Mouse (Mus musculus): ENCODE results near the gene Mef2d. TPM values are rescaled to one million over a fixed set of nuclear protein-coding genes. Genes with fewer than 3 reads are reported as not detected.

Mef2d gene
- 16.4 and 24.1 TPM in 2 replicates for polyA plus RNA-seq (2015; fragmentation: Nextera tagmentation; extraction: Ambion mirVana)

DNA sequence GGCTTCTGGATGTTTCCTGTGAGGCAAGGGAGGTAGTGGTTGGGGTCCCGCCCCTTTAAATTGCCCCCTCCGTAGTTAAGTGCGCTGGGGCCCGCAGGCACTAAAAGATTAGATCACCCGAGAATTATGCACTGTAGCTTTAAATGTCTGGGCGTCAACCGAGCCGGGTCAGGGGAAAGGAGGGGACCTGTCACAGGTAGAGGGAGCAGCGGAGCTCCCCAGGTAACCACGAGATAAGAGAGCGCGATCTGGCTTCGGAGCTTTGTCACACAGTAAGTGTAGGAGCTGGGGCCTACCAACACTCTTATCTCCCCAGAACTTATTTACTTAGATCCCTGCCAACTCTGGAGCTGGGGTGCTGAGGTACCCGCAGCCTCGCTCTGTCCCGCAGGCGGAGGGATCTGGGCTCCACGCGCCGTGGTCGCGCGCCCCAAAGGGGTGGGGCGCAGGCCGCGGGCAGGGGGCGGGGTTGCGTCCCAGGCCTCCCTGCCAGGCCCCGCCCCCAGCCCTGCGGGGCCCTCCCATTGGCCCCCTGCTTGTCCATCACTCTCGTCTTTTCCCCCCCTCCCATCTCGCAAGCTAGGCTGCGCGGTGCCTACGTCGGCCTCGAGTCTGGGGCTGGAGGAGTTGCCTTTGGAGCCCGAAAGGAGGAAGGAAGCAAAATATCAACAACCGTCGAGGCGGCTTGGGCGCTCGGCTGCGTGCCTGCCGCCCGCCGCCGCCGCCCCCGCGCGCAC is at the start of gene Mef2d:
Gene Mef2d (plus strand): TSS at position 586 of the 737 bp plus-strand sequence.
- H3K4me1 ChIP-seq (ENCODE audit: control insufficient read depth, insufficient read depth, low read depth, low read length) = peaks cover 58% of the 10 kb centered on the region
- H3K27me3 ChIP-seq (replicated peaks; ENCODE audit: control insufficient read depth, insufficient read depth, low read length) = no peaks in the 10 kb centered on the region
- peak within 1 kb of the TSS; percentile 84 for H3K9ac ChIP-seq (ENCODE audit: low read depth, low read length)
- peak; percentile 89 for ATAC-seq
- H3K4me2 ChIP-seq (ENCODE audit: low read length) = peak within 1 kb of the TSS; percentile 91
- peak within 1 kb of the TSS; percentile 71 for H3K4me3 ChIP-seq (ENCODE audit: low read length)
- WGBS = under 1% methylated on average over 52 of the region's 52 CpGs
- no peaks in the 10 kb centered on the region for H3K36me3 ChIP-seq (ENCODE audit: control insufficient read depth, insufficient read depth, low read length)
- no peaks in the 10 kb centered on the region for H3K9me3 ChIP-seq (ENCODE audit: control insufficient read depth, low read length)
- peak within 1 kb of the TSS; percentile 93 for H3K27ac ChIP-seq (ENCODE audit: low read depth, low read length)

GRCm38 (mm10) chr3:88094126-88094525 is 48.0 kb upstream of the Mef2d start:
- Histone ChIP-seq H3K27me3 (replicated peaks; ENCODE audit: control insufficient read depth, insufficient read depth, low read length) (no peaks in the 10 kb centered on the region), H3K36me3 (ENCODE audit: control insufficient read depth, insufficient read depth, low read length) (no peaks in the 10 kb centered on the region), H3K9ac (ENCODE audit: low read depth, low read length) (no peak overlapping the region), H3K9me3 (ENCODE audit: control insufficient read depth, low read length) (no peaks in the 10 kb centered on the region), H3K4me2 (ENCODE audit: low read length) (no peak overlapping the region), H3K4me3 (ENCODE audit: low read length) (no peak overlapping the region), H3K27ac (ENCODE audit: low read depth, low read length) (no peak overlapping the region), H3K4me1 (ENCODE audit: control insufficient read depth, insufficient read depth, low read depth, low read length) (no peaks in the 10 kb centered on the region)
- 66% methylated on average over 5 of the region's 5 CpGs for WGBS
- ATAC-seq = peak; percentile 42

DNA sequence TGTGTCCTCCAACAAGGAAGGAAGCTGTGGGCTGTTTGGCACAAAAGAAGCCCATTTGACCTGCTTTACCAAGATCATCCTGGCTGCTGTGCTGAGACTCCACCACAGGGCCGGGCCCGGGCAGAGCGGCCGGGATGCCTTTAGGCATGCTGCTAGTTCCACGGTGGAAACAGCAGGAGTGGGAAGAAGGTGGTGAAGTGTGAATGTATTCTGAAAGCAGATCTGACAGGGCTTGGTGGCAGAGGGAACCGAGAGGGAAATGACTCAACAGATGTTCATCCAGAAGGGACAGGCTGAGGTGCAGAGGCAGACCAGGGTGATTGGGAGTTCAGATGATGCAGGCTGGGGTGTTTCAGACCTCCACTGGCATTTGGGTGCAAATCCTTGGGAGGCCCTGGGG is 44.5 kb upstream of the Mef2d start:
- H3K27me3 ChIP-seq (replicated peaks; ENCODE audit: control insufficient read depth, insufficient read depth, low read length) = no peaks in the 10 kb centered on the region
- H3K9ac ChIP-seq (ENCODE audit: low read depth, low read length) = no peak overlapping the region
- 88% methylated on average over 6 of the region's 6 CpGs for WGBS
- no peaks in the 10 kb centered on the region for H3K9me3 ChIP-seq (ENCODE audit: control insufficient read depth, low read length)
- no peak overlapping the region for H3K27ac ChIP-seq (ENCODE audit: low read depth, low read length)
- ATAC-seq = no peak
- no peaks in the 10 kb centered on the region for H3K36me3 ChIP-seq (ENCODE audit: control insufficient read depth, insufficient read depth, low read length)
- H3K4me3 ChIP-seq (ENCODE audit: low read length) = no peak overlapping the region
- no peaks in the 10 kb centered on the region for H3K4me1 ChIP-seq (ENCODE audit: control insufficient read depth, insufficient read depth, low read depth, low read length)
- H3K4me2 ChIP-seq (ENCODE audit: low read length) = no peak overlapping the region

GRCm38 (mm10) chr3:88100251-88100650 is 41.9 kb upstream of the Mef2d start:
- H3K36me3 ChIP-seq (ENCODE audit: control insufficient read depth, insufficient read depth, low read length) = no peaks in the 10 kb centered on the region
- H3K9ac ChIP-seq (ENCODE audit: low read depth, low read length) = no peak overlapping the region
- H3K9me3 ChIP-seq (ENCODE audit: control insufficient read depth, low read length) = no peaks in the 10 kb centered on the region
- no peak overlapping the region for H3K4me3 ChIP-seq (ENCODE audit: low read length)
- no peak overlapping the region for H3K27ac ChIP-seq (ENCODE audit: low read depth, low read length)
- 73% methylated on average over 3 of the region's 3 CpGs for WGBS
- H3K27me3 ChIP-seq (replicated peaks; ENCODE audit: control insufficient read depth, insufficient read depth, low read length) = no peaks in the 10 kb centered on the region
- no peak for ATAC-seq
- no peak overlapping the region for H3K4me2 ChIP-seq (ENCODE audit: low read length)
- no peaks in the 10 kb centered on the region for H3K4me1 ChIP-seq (ENCODE audit: control insufficient read depth, insufficient read depth, low read depth, low read length)

GRCm38 (mm10) chr3:88101736-88102135 is 40.4 kb upstream of the Mef2d start:
- Histone ChIP-seq H3K4me2 (ENCODE audit: low read length) (no peak overlapping the region), H3K27ac (ENCODE audit: low read depth, low read length) (no peak overlapping the region)
- WGBS = 94% methylated on average over 7 of the region's 7 CpGs

DNA sequence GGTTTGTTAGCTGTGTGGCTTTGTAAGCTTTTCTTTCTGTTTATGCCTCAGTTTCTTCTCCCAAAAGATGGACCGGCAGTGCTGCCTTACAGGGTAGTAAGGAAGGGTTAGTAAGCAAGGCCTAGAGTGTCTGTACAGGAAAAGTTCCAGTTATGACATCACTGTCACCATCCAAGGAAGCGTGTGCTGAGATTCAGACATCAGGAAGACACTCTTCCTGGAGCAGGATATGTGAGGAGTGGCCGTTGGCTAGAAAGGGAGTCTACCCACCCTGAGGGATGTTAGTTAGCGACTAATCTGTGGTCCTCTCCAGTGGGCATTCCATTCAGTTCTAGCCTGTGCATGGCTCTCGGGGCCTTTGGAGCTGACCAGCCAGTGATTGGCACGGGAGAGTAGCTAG is 40.0 kb upstream of the Mef2d start:
- no peak overlapping the region for H3K4me3 ChIP-seq (ENCODE audit: low read length)
- H3K4me2 ChIP-seq (ENCODE audit: low read length) = no peak overlapping the region
- no peaks in the 10 kb centered on the region for H3K27me3 ChIP-seq (replicated peaks; ENCODE audit: control insufficient read depth, insufficient read depth, low read length)
- ATAC-seq = no peak
- no peak overlapping the region for H3K9ac ChIP-seq (ENCODE audit: low read depth, low read length)
- WGBS = 93% methylated on average over 6 of the region's 6 CpGs
- H3K27ac ChIP-seq (ENCODE audit: low read depth, low read length) = no peak overlapping the region
- H3K36me3 ChIP-seq (ENCODE audit: control insufficient read depth, insufficient read depth, low read length) = no peaks in the 10 kb centered on the region; the same call in 1 of the 2 replicates
- no peaks in the 10 kb centered on the region for H3K4me1 ChIP-seq (ENCODE audit: control insufficient read depth, insufficient read depth, low read depth, low read length)
- no peaks in the 10 kb centered on the region for H3K9me3 ChIP-seq (ENCODE audit: control insufficient read depth, low read length)

More at GRCm38 (mm10) chr3:88101736-88102135, 40.4 kb upstream of the Mef2d start:
- H3K9me3 ChIP-seq (ENCODE audit: control insufficient read depth, low read length) = no peaks in the 10 kb centered on the region
- no peak overlapping the region for H3K9ac ChIP-seq (ENCODE audit: low read depth, low read length)
- H3K36me3 ChIP-seq (ENCODE audit: control insufficient read depth, insufficient read depth, low read length) = no peaks in the 10 kb centered on the region; the same call in 1 of the 2 replicates
- no peaks in the 10 kb centered on the region for H3K4me1 ChIP-seq (ENCODE audit: control insufficient read depth, insufficient read depth, low read depth, low read length)
- ATAC-seq = no peak
- H3K27me3 ChIP-seq (replicated peaks; ENCODE audit: control insufficient read depth, insufficient read depth, low read length) = no peaks in the 10 kb centered on the region
- H3K4me3 ChIP-seq (ENCODE audit: low read length) = no peak overlapping the region

DNA sequence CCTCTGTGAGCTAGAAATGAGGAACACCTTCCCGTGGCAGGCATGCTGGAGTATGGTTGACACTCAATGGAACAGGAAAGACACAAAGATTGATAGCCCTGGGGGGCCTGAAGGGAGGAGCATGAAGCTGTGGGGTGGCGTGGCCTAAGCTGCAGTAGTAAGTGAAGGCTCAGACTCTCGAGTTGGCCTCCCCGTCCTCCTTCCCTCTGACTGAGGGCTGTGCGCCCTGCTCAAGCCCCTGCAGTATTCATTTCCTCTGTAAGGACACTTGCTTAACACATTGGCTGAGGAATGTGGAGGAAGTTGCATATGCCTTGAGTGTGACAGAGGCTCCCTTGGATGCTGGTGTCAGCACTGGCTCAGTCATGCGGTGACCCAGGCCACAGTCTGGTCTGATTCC is 39.6 kb upstream of the Mef2d start:
- no peaks in the 10 kb centered on the region for H3K4me1 ChIP-seq (ENCODE audit: control insufficient read depth, insufficient read depth, low read depth, low read length)
- ATAC-seq = no peak
- H3K36me3 ChIP-seq (ENCODE audit: control insufficient read depth, insufficient read depth, low read length) = no peaks in the 10 kb centered on the region; the same call in 1 of the 2 replicates
- no peaks in the 10 kb centered on the region for H3K9me3 ChIP-seq (ENCODE audit: control insufficient read depth, low read length)
- no peak overlapping the region for H3K4me3 ChIP-seq (ENCODE audit: low read length)
- no peak overlapping the region for H3K27ac ChIP-seq (ENCODE audit: low read depth, low read length)
- no peak overlapping the region for H3K4me2 ChIP-seq (ENCODE audit: low read length)
- H3K9ac ChIP-seq (ENCODE audit: low read depth, low read length) = no peak overlapping the region
- WGBS = 88% methylated on average over 6 of the region's 6 CpGs
- H3K27me3 ChIP-seq (replicated peaks; ENCODE audit: control insufficient read depth, insufficient read depth, low read length) = no peaks in the 10 kb centered on the region

DNA sequence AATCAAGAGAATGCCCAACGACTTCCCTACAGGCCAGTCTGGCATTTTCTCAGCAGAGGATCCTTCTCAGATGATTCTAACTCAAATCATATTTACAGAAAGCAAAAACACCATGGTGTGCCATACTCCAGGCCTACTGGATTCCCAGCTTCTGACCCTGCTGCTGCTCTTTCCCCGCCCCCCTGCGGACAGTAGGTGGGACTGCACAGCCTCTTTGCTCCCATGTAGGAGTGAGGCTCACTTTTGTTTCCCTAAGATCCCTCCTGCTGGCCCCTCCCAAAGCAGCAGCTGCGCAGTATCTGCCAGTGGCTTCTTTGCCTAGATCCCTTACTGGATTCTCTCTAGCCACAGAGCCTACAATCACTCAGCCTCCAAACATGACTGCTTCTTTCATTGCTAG is 36.0 kb upstream of the Mef2d start:
- no peaks in the 10 kb centered on the region for H3K27me3 ChIP-seq (replicated peaks; ENCODE audit: control insufficient read depth, insufficient read depth, low read length)
- no peak for ATAC-seq
- H3K36me3 ChIP-seq (ENCODE audit: control insufficient read depth, insufficient read depth, low read length) = no peaks in the 10 kb centered on the region; the same call in 1 of the 2 replicates
- no peak overlapping the region for H3K27ac ChIP-seq (ENCODE audit: low read depth, low read length)
- no peak overlapping the region for H3K4me3 ChIP-seq (ENCODE audit: low read length)
- no peak overlapping the region for H3K4me2 ChIP-seq (ENCODE audit: low read length)
- H3K4me1 ChIP-seq (ENCODE audit: control insufficient read depth, insufficient read depth, low read depth, low read length) = no peaks in the 10 kb centered on the region
- WGBS = 80% methylated on average over 4 of the region's 4 CpGs
- H3K9me3 ChIP-seq (ENCODE audit: control insufficient read depth, low read length) = no peaks in the 10 kb centered on the region
- no peak overlapping the region for H3K9ac ChIP-seq (ENCODE audit: low read depth, low read length)

GRCm38 (mm10) chr3:88109126-88109525 is 33.0 kb upstream of the Mef2d start:
- no peaks in the 10 kb centered on the region for H3K9me3 ChIP-seq (ENCODE audit: control insufficient read depth, low read length)
- no peak overlapping the region for H3K4me3 ChIP-seq (ENCODE audit: low read length)
- H3K36me3 ChIP-seq (ENCODE audit: control insufficient read depth, insufficient read depth, low read length) = no peaks in the 10 kb centered on the region; the same call in 1 of the 2 replicates
- 89% methylated on average over 6 of the region's 6 CpGs for WGBS
- H3K4me1 ChIP-seq (ENCODE audit: control insufficient read depth, insufficient read depth, low read depth, low read length) = no peaks in the 10 kb centered on the region
- H3K27me3 ChIP-seq (replicated peaks; ENCODE audit: control insufficient read depth, insufficient read depth, low read length) = no peaks in the 10 kb centered on the region
- ATAC-seq = no peak
- no peak overlapping the region for H3K9ac ChIP-seq (ENCODE audit: low read depth, low read length)
- H3K4me2 ChIP-seq (ENCODE audit: low read length) = no peak overlapping the region
- H3K27ac ChIP-seq (ENCODE audit: low read depth, low read length) = no peak overlapping the region

Measured in hindbrain, embryonic 16.5 days (tissue).